Mouse (Mus musculus) right cerebral cortex, postnatal 36 days (tissue): Measurements from ENCODE around the gene Trim38.

Experiments
- DNase-seq, 2 experiments: peaks; one replicate each; pipeline ENCODE4 v3.0.0; 2022; ENCODE audit warnings: low spot score in 2 of 2, mixed read lengths in 1 of 2

Trim38 gene

GRCm38 (mm10) chr13:23834836-23835235, 65.1 kb downstream of the Trim38 start:
- no peak for DNase-seq

DNA sequence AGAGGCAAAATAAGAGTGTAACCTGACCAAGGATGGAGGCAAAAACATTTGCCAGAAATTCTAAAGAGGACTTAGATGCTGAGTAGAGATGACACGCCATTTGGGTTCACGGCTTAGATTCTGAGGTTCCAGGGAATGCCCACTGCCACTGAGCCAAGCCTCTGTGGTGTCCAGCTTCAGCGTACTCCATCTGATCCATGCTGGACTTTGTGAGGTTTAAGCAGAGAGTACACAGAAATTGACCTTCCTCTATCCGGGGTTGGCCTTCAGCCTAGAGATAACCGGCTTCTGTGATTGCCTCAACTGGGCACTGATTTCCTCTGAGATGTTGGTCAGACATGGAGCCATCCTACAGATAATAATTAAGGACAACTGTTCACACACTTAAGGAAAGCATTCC, 66.9 kb downstream of the Trim38 start:
- no peak for DNase-seq

DNA sequence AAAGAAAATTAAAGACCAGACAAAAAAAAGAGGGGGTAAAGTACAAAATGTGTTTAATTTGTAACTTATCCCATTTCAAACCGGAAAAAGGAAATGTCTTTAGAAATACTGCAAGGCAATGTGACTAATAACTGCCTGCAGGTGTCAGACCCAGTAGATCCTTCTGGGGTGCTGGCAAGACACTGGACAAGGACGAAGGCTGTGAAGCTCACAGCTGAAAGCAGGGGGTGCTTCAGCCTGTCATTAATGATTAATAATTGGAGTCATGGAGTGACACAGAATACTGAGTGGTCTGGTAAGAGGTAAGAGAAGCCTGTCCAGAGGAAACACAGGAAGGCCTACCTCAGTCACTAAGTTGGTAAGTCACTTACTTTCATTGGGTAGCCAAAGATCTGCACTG, 69.6 kb downstream of the Trim38 start, which contains the start of gene Slc17a3:
Slc17a3 (plus strand) TSS at position 127 of the 400 bp plus-strand sequence.
- DNase-seq = no peak
